Mouse (Mus musculus): Measurements from ENCODE around the gene Nedd9.

Nedd9 gene

DNA sequence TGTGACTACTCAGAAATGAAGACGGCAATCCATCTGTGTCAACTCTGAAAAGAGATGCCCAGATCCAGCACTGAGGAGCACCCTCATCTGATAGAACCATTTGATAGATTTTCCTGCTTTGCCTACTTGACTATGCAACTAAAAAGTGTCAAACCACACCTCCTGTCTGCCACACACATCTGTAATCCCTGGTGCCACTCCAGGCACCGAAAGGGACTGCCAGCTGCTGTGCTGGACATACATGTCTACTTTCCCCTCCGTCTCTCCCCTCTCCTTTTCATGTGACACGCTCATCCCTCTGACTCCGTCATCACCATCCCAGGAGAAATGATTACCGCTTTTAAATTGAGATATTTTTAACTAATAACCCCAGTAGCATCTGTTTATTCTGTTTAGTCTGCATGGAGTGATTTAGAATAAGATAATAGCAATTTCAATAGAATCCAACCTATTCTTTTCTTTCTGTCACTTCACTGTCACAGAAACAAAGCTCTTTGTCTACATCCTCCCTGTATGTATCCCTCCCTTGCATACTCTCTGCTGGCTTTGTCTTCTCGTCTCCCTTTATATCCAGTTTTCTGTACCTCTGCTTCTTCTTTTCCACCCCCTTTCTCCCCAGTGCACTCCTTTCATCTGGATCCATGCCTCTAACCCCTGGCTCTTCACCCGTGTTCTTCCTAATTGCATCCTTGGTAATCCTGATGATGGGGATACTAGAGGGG is 5.0 kb upstream of the Nedd9 start:
- no peak for DNase-seq (ENCODE audit: low spot score in 2 of 2)

GRCm38 (mm10) chr13:41491522-41491921 is 4.4 kb upstream of the Nedd9 start:
- peak in 1 of 2 experiments; percentile 23 for DNase-seq (ENCODE audit: low spot score in 2 of 2)

DNA sequence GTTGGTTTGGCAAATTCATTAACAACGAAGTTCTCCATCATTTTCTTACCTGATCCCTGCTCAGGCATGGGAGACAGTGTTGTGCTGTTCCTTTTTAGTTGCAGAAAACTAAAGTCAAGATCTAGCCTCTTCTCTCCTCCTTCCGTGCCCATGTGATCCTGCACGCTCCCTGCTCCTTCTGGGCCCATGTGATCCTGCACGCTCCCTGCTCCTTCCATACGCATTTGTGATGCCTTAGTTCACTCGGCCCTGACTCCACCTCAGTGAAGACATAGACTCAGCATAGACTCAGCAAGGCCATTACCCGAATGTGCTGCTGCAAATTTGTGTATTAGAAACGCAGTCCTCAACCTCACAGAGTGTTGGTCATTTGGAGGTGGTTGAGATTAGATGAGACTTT is 3.1 kb upstream of the Nedd9 start:
- DNase-seq (ENCODE audit: low spot score in 2 of 2), result no peak

- DNase-seq (ENCODE audit: low spot score in 2 of 2), result no peak
Measured at GRCm38 (mm10) chr13:41489705-41490275, 2.6 kb upstream of the Nedd9 start.

GRCm38 (mm10) chr13:41487409-41487743 is 214 bp upstream of the Nedd9 start:
- no peak for DNase-seq (ENCODE audit: low spot score in 2 of 2)

DNA sequence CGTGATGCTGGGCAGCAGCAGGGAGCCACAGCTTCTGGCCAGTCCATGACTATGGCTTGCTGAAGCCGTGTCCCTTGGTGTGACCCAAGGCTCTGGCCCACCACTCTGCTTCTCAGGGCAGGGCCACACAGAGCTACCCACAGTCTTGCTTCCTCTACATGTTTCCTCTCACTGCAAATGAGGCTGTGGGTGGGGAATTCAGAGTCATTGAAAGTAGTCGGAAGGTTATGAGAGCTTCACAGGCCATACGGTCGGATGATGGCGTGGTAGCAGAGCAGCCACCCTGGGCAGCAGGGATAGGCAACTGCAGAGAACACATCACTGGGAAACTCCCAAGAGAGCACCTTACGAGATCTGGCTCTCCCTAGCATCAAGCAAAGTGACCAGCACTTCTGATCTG is 3.2 kb downstream of the Nedd9 start:
- peak; percentile 35 to 49 for DNase-seq (ENCODE audit: low spot score in 2 of 2)

- no peak for DNase-seq (ENCODE audit: low spot score in 2 of 2)
Measured at GRCm38 (mm10) chr13:41482408-41483011, 4.7 kb downstream of the Nedd9 start.

DNA sequence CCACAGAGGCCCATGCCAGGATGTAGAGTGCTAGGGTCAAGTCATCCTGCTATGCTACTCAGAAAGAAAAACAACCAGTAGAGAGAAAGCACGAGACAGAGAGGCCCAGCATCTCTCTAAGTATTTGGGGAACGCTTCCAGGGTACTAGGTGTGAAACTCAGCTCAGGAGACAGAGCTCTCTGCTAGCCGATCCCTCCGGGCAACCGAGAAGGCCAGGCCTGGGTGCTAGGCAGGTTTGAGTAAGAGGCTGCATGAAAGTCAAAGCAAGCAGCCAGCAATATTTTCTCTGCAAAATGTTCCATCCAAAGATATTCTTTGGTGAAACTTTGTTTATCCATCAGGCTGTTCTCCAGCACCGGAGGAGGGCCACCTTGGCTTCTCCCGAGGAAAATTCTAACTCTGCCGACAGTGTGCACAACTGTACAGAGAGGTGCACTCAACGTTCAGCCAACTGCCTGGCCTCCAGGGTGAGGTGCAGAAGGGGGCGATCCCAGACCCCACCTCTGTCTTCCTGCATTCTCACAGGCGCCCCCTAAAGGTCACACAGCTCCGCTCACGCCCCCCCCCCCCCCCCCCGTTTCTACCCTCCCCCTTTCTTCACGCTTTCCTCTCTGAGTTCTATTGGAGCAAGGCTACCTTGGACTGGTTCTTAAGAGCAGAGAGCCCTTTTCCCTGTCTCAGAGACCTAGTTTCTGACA is 7.3 kb downstream of the Nedd9 start:
- DNase-seq (ENCODE audit: low spot score in 2 of 2), result no peak

DNA sequence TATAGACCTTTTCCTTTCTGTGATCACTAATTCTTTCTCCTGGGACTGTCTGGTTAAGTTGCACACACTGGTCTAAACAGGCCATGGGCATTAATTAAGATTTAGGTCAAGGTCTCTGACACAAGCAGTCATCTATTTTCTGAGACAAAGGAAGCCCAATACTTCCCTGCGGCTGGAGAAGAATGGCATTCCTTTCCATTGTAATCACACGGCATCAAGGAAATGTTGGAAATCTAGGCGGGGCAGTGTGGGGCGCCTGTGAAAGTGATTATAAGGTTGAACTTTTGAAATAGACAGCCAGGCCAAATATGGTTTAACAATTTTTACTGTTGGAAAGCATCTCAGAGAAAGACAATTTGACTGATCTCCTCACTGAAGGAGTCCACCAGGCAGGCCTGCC is 10.9 kb downstream of the Nedd9 start:
- DNase-seq (ENCODE audit: low spot score in 2 of 2), result no peak

- DNase-seq (ENCODE audit: low spot score in 2 of 2), result no peak
Measured at GRCm38 (mm10) chr13:41474365-41474764, 12.8 kb downstream of the Nedd9 start.

DNA sequence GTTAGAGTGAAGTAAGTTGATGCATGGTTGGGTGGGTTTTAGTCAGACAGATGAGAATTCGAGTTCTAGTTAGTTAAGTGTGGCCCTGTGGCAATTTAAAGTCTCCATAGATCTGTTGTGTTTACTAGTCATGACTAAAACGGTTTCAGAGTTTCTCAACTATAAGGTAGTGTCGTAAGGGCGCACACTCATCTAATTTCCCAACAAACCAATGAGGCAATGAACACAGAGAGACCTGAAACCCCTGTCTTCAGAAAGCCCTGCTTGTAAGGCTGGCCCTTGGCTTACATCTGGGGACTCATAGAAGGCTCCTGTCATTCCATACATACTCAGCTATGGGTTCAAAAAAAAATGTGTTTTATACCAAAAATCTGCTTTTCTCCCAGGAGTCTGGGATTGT is 13.7 kb downstream of the Nedd9 start:
- no peak for DNase-seq (ENCODE audit: low spot score in 2 of 2)

GRCm38 (mm10) chr13:41472878-41473424 is 14.2 kb downstream of the Nedd9 start:
- DNase-seq (ENCODE audit: low spot score in 2 of 2), result no peak

GRCm38 (mm10) chr13:41468277-41468676 is 18.9 kb downstream of the Nedd9 start:
- DNase-seq (ENCODE audit: low spot score in 2 of 2), result no peak

- DNase-seq (ENCODE audit: low spot score in 2 of 2), result peak; percentile 15 to 47
Measured at GRCm38 (mm10) chr13:41467036-41467435, 20.1 kb downstream of the Nedd9 start.

- no peak for DNase-seq (ENCODE audit: low spot score in 2 of 2)
Measured at GRCm38 (mm10) chr13:41466616-41467015, 20.5 kb downstream of the Nedd9 start.

GRCm38 (mm10) chr13:41466191-41466590 is 21.0 kb downstream of the Nedd9 start:
- DNase-seq (ENCODE audit: low spot score in 2 of 2), result no peak

GRCm38 (mm10) chr13:41461418-41461817 is 25.7 kb downstream of the Nedd9 start:
- DNase-seq (ENCODE audit: low spot score in 2 of 2), result no peak

GRCm38 (mm10) chr13:41459683-41460286 is 27.4 kb downstream of the Nedd9 start:
- DNase-seq (ENCODE audit: low spot score in 2 of 2), result no peak

DNA sequence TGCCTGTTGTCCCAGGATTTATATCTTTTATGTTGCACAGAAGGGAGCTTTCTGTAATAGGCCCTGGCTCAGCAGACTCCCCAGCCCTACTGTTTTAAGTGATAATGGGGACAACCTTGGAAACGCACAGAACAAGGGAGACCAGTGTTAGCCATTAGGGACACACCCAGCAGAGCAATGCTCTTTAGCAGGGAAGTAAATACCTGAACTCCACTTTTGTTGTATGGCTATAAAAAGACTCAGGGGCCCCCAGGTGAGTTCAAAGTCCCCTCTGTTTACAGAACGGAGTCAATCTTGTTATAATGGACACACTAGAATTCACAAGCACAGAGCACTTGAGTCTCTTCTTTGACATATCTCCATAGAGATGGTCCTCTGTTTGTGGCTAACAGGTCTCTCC is 28.5 kb downstream of the Nedd9 start:
- no peak for DNase-seq (ENCODE audit: low spot score in 2 of 2)

- DNase-seq (ENCODE audit: low spot score in 2 of 2), result no peak
Measured at GRCm38 (mm10) chr13:41457798-41458390, 29.3 kb downstream of the Nedd9 start.

DNA sequence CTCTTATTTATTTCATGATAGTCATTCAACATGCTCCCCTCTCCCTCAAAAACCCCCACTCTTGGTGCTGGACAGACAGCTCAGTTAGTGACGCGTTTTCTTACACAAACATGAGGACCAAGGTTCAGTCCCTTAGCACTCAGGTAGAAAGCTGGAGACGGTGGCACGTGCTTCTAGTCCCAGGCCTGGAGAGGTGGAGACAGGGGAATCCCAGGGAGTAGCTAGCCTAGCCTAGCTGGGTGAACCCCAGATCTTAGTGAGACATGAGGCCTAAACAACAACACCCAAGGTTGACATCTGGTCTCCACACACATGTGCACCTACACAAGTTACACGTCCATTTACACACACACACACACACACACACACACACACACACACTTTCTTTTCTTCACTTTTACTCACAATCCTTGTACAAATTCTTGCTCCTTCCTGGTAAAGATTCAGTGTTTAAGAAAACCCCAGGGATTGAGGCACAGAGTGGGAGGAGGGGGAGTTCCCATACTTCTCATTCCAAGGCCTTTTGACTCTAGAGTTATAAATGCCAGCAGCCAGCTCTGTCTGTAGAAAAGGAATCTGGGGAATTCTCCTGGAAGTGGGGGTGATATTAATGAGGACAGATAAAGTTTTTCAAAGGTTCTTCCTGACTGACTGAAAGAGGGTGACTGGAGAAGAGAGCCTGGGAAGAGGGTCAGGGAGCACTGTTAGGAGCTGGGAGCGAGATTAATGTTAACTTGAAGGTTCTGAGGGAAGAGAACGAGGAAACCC is 29.9 kb downstream of the Nedd9 start:
- no peak for DNase-seq (ENCODE audit: low spot score in 2 of 2)
